Mouse (Mus musculus) stomach, embryonic 16.5 days (tissue): ENCODE data around the gene Chchd1. TPM values are rescaled to one million over a fixed set of nuclear protein-coding genes. Genes with fewer than 3 reads are reported as not detected.

Source experiments
- ATAC-seq: fragments of 200-750 bp; cut with Nextera tagmentation; 2 replicates; pipeline ENCODE4 v1.8.0; 2017; ENCODE audit warnings: moderate number of reproducible peaks, moderate TSS enrichment; ENCODE audit not compliant: insufficient read depth, low FRiP score
- H3K27ac ChIP-seq: fragments of 300-500 bp; sonication (generic); 2 replicates; pipeline ENCODE4 v1.5.1; 2014; ENCODE audit warnings: low read length
- H3K27me3 ChIP-seq: fragments of 300-500 bp; sonication (generic); 2 replicates; pipeline ENCODE4 v1.6.1; 2014; ENCODE audit warnings: low read length, control low read depth, mixed read lengths; ENCODE audit not compliant: control insufficient read depth, insufficient read depth
- H3K36me3 ChIP-seq: fragments of 300-500 bp; sonication (generic); 2 replicates; pipeline ENCODE4 v1.6.1; 2014; ENCODE audit warnings: low read length; ENCODE audit not compliant: control insufficient read depth, insufficient read depth
- H3K4me1 ChIP-seq: fragments of 300-500 bp; sonication (generic); 2 replicates; pipeline ENCODE4 v1.6.1; 2014; ENCODE audit warnings: low read length, control low read depth, mixed read lengths; ENCODE audit not compliant: control insufficient read depth, insufficient read depth
- H3K4me2 ChIP-seq: fragments of 300-500 bp; sonication (generic); 2 replicates; pipeline ENCODE4 v1.6.1; 2014; ENCODE audit warnings: low read depth, low read length, mixed read lengths
- H3K4me3 ChIP-seq: fragments of 300-500 bp; sonication (generic); replicated peaks from 2 replicates; pipeline ENCODE4 v1.5.1; 2014; ENCODE audit warnings: mild to moderate bottlenecking, low read length
- H3K9ac ChIP-seq: fragments of 300-500 bp; sonication (generic); 2 replicates; pipeline ENCODE4 v1.6.1; 2014; ENCODE audit warnings: low read length
- H3K9me3 ChIP-seq: fragments of 300-500 bp; sonication (generic); replicated peaks from 2 replicates; pipeline ENCODE4 v1.6.1; 2016; ENCODE audit warnings: low read length, control low read depth; ENCODE audit not compliant: control insufficient read depth
- WGBS: fragments of 180-500 bp; shearing (Covaris S2); extraction: QIAGEN DNeasy Blood & Tissue Kit; methylation state at CpG from one replicate; pipeline ENCODE4 v1.1.7; 2014; 5-methylcytosine and 5-hydroxymethylcytosine counted together
- polyA plus RNA-seq: library from polyadenylated mRNA; unstranded; fragments of >200 nt; fragmentation: Nextera tagmentation; extraction: Ambion mirVana; gene quantifications from 2 replicates; pipeline ENCODE4 v1.2.1, GENCODE M21; 2015

Chchd1 gene
- polyA plus RNA-seq, 1 experiment from 2014 or later = 187 TPM

- H3K9me3 ChIP-seq = no peaks in the 10 kb centered on the region
- H3K9ac ChIP-seq = peak overlapping the region; percentile 90
These were observed 41.0 kb upstream of the Chchd1 start for GRCm38 (mm10) chr14:20661661-20662331.

GRCm38 (mm10) chr14:20662740-20663139 lies 40.1 kb upstream of the Chchd1 start:
- WGBS = 74% methylated on average over 3 of the region's 3 CpGs
- H3K9ac ChIP-seq = peak overlapping the region; percentile 90; the same call in 1 of the 2 replicates
- no peaks in the 10 kb centered on the region for H3K9me3 ChIP-seq
- peaks cover 16% of the 10 kb centered on the region for H3K4me1 ChIP-seq
- peaks cover 3% of the 10 kb centered on the region; the same call in 1 of the 2 replicates for H3K27me3 ChIP-seq
- peak overlapping the region; percentile 94; the same call in 1 of the 2 replicates for H3K4me2 ChIP-seq
- ATAC-seq = no peak
- H3K36me3 ChIP-seq = no peaks in the 10 kb centered on the region
- H3K4me3 ChIP-seq = no peak overlapping the region
- H3K27ac ChIP-seq = no peak overlapping the region

More at GRCm38 (mm10) chr14:20661661-20662331, 41.0 kb upstream of the Chchd1 start:
- Histone ChIP-seq H3K4me2 (peak overlapping the region; percentile 94), H3K4me3 (peak overlapping the region; percentile 77), H3K4me1 (peaks cover 16% of the 10 kb centered on the region), H3K36me3 (no peaks in the 10 kb centered on the region), H3K27ac (peak overlapping the region; percentile 95), H3K27me3 (peaks cover 3% of the 10 kb centered on the region; the same call in 1 of the 2 replicates)
- 13% methylated on average over 19 of the region's 19 CpGs for WGBS
- ATAC-seq = peak; percentile 11

- no peak overlapping the region for H3K4me2 ChIP-seq
- no peaks in the 10 kb centered on the region for H3K9me3 ChIP-seq
- H3K4me1 ChIP-seq = peaks cover 16% of the 10 kb centered on the region
- H3K27ac ChIP-seq = no peak overlapping the region
- WGBS = 61% methylated on average over 2 of the region's 2 CpGs
- no peak overlapping the region for H3K4me3 ChIP-seq
- peaks cover 3% of the 10 kb centered on the region; the same call in 1 of the 2 replicates for H3K27me3 ChIP-seq
- no peak overlapping the region for H3K9ac ChIP-seq
- no peak for ATAC-seq
- H3K36me3 ChIP-seq = no peaks in the 10 kb centered on the region
These were observed 39.2 kb upstream of the Chchd1 start for GRCm38 (mm10) chr14:20663601-20664000.

- Histone ChIP-seq H3K4me3 (no peak overlapping the region), H3K9me3 (no peaks in the 10 kb centered on the region), H3K4me1 (peaks cover 16% of the 10 kb centered on the region), H3K4me2 (no peak overlapping the region), H3K36me3 (no peaks in the 10 kb centered on the region), H3K27me3 (peaks cover 3% of the 10 kb centered on the region; the same call in 1 of the 2 replicates), H3K9ac (no peak overlapping the region), H3K27ac (no peak overlapping the region)
- 53% methylated on average over 3 of the region's 3 CpGs for WGBS
- no peak for ATAC-seq
These were observed 38.4 kb upstream of the Chchd1 start for GRCm38 (mm10) chr14:20664436-20664835.

- ATAC-seq = peak; percentile 71; the same call in 1 of the 2 replicates
- Histone ChIP-seq H3K9me3 (no peaks in the 10 kb centered on the region), H3K4me3 (no peak overlapping the region), H3K4me1 (0 out of 2 replicates have a peak, but pooled peaks cover under 1% of the 10 kb centered on the region), H3K9ac (no peak overlapping the region), H3K27ac (peak overlapping the region; percentile 62; the same call in 1 of the 2 replicates), H3K4me2 (no peak overlapping the region), H3K36me3 (no peaks in the 10 kb centered on the region), H3K27me3 (no peaks in the 10 kb centered on the region)
- 70% methylated on average over 1 of the region's 1 CpGs for WGBS
These were observed 35.3 kb upstream of the Chchd1 start for GRCm38 (mm10) chr14:20667469-20667868.

- Histone ChIP-seq H3K4me2 (no peak within 1 kb of the TSS), H3K9me3 (no peaks in the 10 kb centered on the region), H3K4me3 (no peak within 1 kb of the TSS), H3K9ac (no peak within 1 kb of the TSS), H3K27ac (peak within 1 kb of the TSS; percentile 62), H3K27me3 (no peaks in the 10 kb centered on the region), H3K36me3 (no peaks in the 10 kb centered on the region), H3K4me1 (no peaks in the 10 kb centered on the region)
- no peak for ATAC-seq
- 78% methylated on average over 8 of the region's 8 CpGs for WGBS
These were observed 34.5 kb upstream of the Chchd1 start, which contains the start of gene Synpo2l for GRCm38 (mm10) chr14:20668154-20668810. Gene Synpo2l (minus strand): TSS chr14:20668354.

- no peak for ATAC-seq
These were observed 29.8 kb upstream of the Chchd1 start for GRCm38 (mm10) chr14:20672990-20673389.

GRCm38 (mm10) chr14:20673735-20674063 lies 29.1 kb upstream of the Chchd1 start:
- peak overlapping the region; percentile 88 for H3K4me2 ChIP-seq
- no peaks in the 10 kb centered on the region for H3K27me3 ChIP-seq
- H3K4me1 ChIP-seq = peaks cover 13% of the 10 kb centered on the region
- 7% methylated on average over 13 of the region's 13 CpGs for WGBS
- no peaks in the 10 kb centered on the region for H3K9me3 ChIP-seq
- peak overlapping the region; percentile 98 for H3K27ac ChIP-seq
- H3K4me3 ChIP-seq = peak overlapping the region; percentile 97
- peak overlapping the region; percentile 63 for H3K9ac ChIP-seq
- peak; percentile 61; the same call in 1 of the 2 replicates for ATAC-seq
- H3K36me3 ChIP-seq = peaks cover 16% of the 10 kb centered on the region

More at GRCm38 (mm10) chr14:20672990-20673389, 29.8 kb upstream of the Chchd1 start:
- no peak overlapping the region for H3K9ac ChIP-seq
- no peak overlapping the region for H3K27ac ChIP-seq
- H3K36me3 ChIP-seq = peaks cover 16% of the 10 kb centered on the region
- H3K4me3 ChIP-seq = no peak overlapping the region
- peaks cover 13% of the 10 kb centered on the region for H3K4me1 ChIP-seq
- 93% methylated on average over 2 of the region's 2 CpGs for WGBS
- H3K27me3 ChIP-seq = no peaks in the 10 kb centered on the region
- no peaks in the 10 kb centered on the region for H3K9me3 ChIP-seq
- H3K4me2 ChIP-seq = no peak overlapping the region
